Mouse (Mus musculus) hindbrain, embryonic 14.5 days (tissue): Measurements from ENCODE around the gene Hmgn2. TPM values are rescaled to one million over a fixed set of nuclear protein-coding genes. Genes with fewer than 3 reads are reported as not detected.

ENCODE experiments used
- polyA plus RNA-seq: library from polyadenylated mRNA; unstranded; fragments of >200 nt; fragmentation: Nextera tagmentation; extraction: Ambion mirVana; gene quantifications from 2 replicates; pipeline ENCODE4 v1.2.1, GENCODE M21; 2014

Gene Hmgn2
- polyA plus RNA-seq, 1 experiment from 2014 or later: 1,147 TPM

Other genes starting within 250 kb of the Hmgn2 start
- 35.5 and 37.8 TPM in 2 replicates for gene Arid1a, start 211.9 kb downstream of the Hmgn2 start, polyA plus RNA-seq
- 25.3 and 25.7 TPM in 2 replicates for gene Rps6ka1, start 80.9 kb downstream of the Hmgn2 start, polyA plus RNA-seq
- gene Dhdds, start 32.3 kb upstream of the Hmgn2 start, polyA plus RNA-seq: 49.3 and 49.6 TPM in 2 replicates
- gene Lin28a, start 50.2 kb upstream of the Hmgn2 start, polyA plus RNA-seq: 0.13 and 0.27 TPM in 2 replicates
- gene Zfp683, start 85.2 kb upstream of the Hmgn2 start, polyA plus RNA-seq: not detected in 2 replicates
- gene Crybg2, start 92.2 kb upstream of the Hmgn2 start, polyA plus RNA-seq: 3.0 and 4.7 TPM in 2 replicates
- 1.7 and 2.4 TPM in 2 replicates for gene Cd52, start 126.4 kb upstream of the Hmgn2 start, polyA plus RNA-seq
- gene Ubxn11, start 133.9 kb upstream of the Hmgn2 start, polyA plus RNA-seq: 17.5 and 22.2 TPM in 2 replicates
- gene Sh3bgrl3, start 160.1 kb upstream of the Hmgn2 start, polyA plus RNA-seq: 429 and 442 TPM in 2 replicates
- gene Cep85, start 218.5 kb upstream of the Hmgn2 start, polyA plus RNA-seq: 19.2 and 20.3 TPM in 2 replicates
- not detected in 2 replicates for gene Gm7534, start 234.4 kb upstream of the Hmgn2 start, polyA plus RNA-seq